Mouse (Mus musculus) embryonic facial prominence, embryonic 14.5 days (tissue): ENCODE measurements around the gene Fzr1. TPM values are rescaled to one million over a fixed set of nuclear protein-coding genes. Genes with fewer than 3 reads are reported as not detected.

Experiments used
- ATAC-seq: fragments of 200-750 bp; cut with Nextera tagmentation; 2 replicates; pipeline ENCODE4 v1.8.0; 2017; ENCODE audit warnings: low read depth, moderate number of reproducible peaks, moderate TSS enrichment
- DNase-seq: peaks from one replicate; pipeline ENCODE4 v3.0.0-alpha.2; 2015; ENCODE audit warnings: low spot score
- H3K27ac ChIP-seq: fragments of 300-500 bp; sonication (generic); replicated peaks from 2 replicates; pipeline ENCODE4 v1.5.1; 2014; ENCODE audit warnings: low read depth, mild to moderate bottlenecking, low read length, moderate library complexity
- H3K27me3 ChIP-seq: fragments of 300-500 bp; sonication (generic); replicated peaks from 2 replicates; pipeline ENCODE4 v1.6.1; 2014; ENCODE audit warnings: low read length; ENCODE audit not compliant: control insufficient read depth, insufficient read depth
- H3K36me3 ChIP-seq: fragments of 300-500 bp; sonication (generic); 2 replicates; pipeline ENCODE4 v1.6.1; 2014; ENCODE audit warnings: low read length, mixed read lengths; ENCODE audit not compliant: control insufficient read depth, insufficient read depth
- H3K4me1 ChIP-seq: fragments of 300-500 bp; sonication (generic); 2 replicates; pipeline ENCODE4 v1.6.1; 2014; ENCODE audit warnings: antibody characterized with exemption, low read length; ENCODE audit not compliant: control insufficient read depth, insufficient read depth
- H3K4me2 ChIP-seq: fragments of 300-500 bp; sonication (generic); 2 replicates; pipeline ENCODE4 v1.6.1; 2014; ENCODE audit warnings: low read depth, mild to moderate bottlenecking, low read length, moderate library complexity, mixed read lengths
- H3K4me3 ChIP-seq: fragments of 300-500 bp; sonication (generic); 2 replicates; pipeline ENCODE4 v1.5.1; 2014; ENCODE audit warnings: low read depth, mild to moderate bottlenecking, low read length
- H3K9ac ChIP-seq: fragments of 300-500 bp; sonication (generic); 2 replicates; pipeline ENCODE4 v1.6.1; 2014; ENCODE audit warnings: low read depth, mild to moderate bottlenecking, low read length, moderate library complexity, mixed read lengths
- H3K9me3 ChIP-seq: fragments of 300-500 bp; sonication (generic); 2 replicates; pipeline ENCODE4 v1.6.1; 2016; ENCODE audit warnings: low read length; ENCODE audit not compliant: control insufficient read depth
- WGBS: fragments of 180-500 bp; shearing (Covaris S2); extraction: QIAGEN DNeasy Blood & Tissue Kit; methylation state at CpG from one replicate; pipeline ENCODE4 v1.1.7; 2014; 5-methylcytosine and 5-hydroxymethylcytosine counted together
- polyA plus RNA-seq: library from polyadenylated mRNA; unstranded; fragments of >200 nt; fragmentation: Nextera tagmentation; extraction: Ambion mirVana; gene quantifications from 2 replicates; pipeline ENCODE4 v1.2.1, GENCODE M21; 2014

The Fzr1 gene
- polyA plus RNA-seq, 1 experiment from 2014 or later, result 69.5 TPM

GRCm38 (mm10) chr10:81423476-81424245 is 45.3 kb upstream of the Fzr1 start:
- H3K4me3 ChIP-seq, result peak overlapping the region; percentile 73
- peak overlapping the region; percentile 85; the same call in 1 of the 2 replicates for H3K9ac ChIP-seq
- peak overlapping the region; percentile 71 for H3K4me2 ChIP-seq
- ATAC-seq, result no peak
- H3K27me3 ChIP-seq, result peaks cover 6% of the 10 kb centered on the region
- H3K36me3 ChIP-seq, result peaks cover 22% of the 10 kb centered on the region
- H3K4me1 ChIP-seq, result peaks cover 24% of the 10 kb centered on the region
- no peaks in the 10 kb centered on the region for H3K9me3 ChIP-seq
- no peak for DNase-seq
- WGBS, result 63% methylated on average over 4 of the region's 4 CpGs
- H3K27ac ChIP-seq, result no peak overlapping the region

- Histone ChIP-seq H3K4me2 (no peak overlapping the region), H3K9me3 (no peaks in the 10 kb centered on the region), H3K27ac (no peak overlapping the region), H3K27me3 (peaks cover under 1% of the 10 kb centered on the region), H3K36me3 (peaks cover 30% of the 10 kb centered on the region), H3K4me3 (no peak overlapping the region), H3K4me1 (peaks cover 24% of the 10 kb centered on the region), H3K9ac (no peak overlapping the region)
- 85% methylated on average over 3 of the region's 3 CpGs for WGBS
- ATAC-seq (no peak), DNase-seq (no peak)
These were observed 44.4 kb upstream of the Fzr1 start for GRCm38 (mm10) chr10:81422661-81423217.

GRCm38 (mm10) chr10:81422191-81422590 is 43.9 kb upstream of the Fzr1 start:
- ATAC-seq (no peak), DNase-seq (no peak)
- Histone ChIP-seq H3K4me3 (no peak overlapping the region), H3K4me2 (no peak overlapping the region), H3K27ac (no peak overlapping the region), H3K4me1 (peaks cover 26% of the 10 kb centered on the region), H3K9ac (no peak overlapping the region), H3K27me3 (no peaks in the 10 kb centered on the region; the same call in none of the 2 replicates), H3K9me3 (no peaks in the 10 kb centered on the region), H3K36me3 (peaks cover 33% of the 10 kb centered on the region)
- 73% methylated on average over 6 of the region's 6 CpGs for WGBS

GRCm38 (mm10) chr10:81421797-81422100 is 43.4 kb upstream of the Fzr1 start:
- H3K27me3 ChIP-seq, result no peaks in the 10 kb centered on the region; the same call in none of the 2 replicates

GRCm38 (mm10) chr10:81421041-81421796 is 42.9 kb upstream of the Fzr1 start:
- H3K4me1 ChIP-seq, result peaks cover 35% of the 10 kb centered on the region
- no peak overlapping the region for H3K27ac ChIP-seq
- no peak overlapping the region for H3K9ac ChIP-seq
- no peaks in the 10 kb centered on the region for H3K9me3 ChIP-seq
- WGBS, result 73% methylated on average over 4 of the region's 4 CpGs
- no peak for ATAC-seq
- H3K27me3 ChIP-seq, result no peaks in the 10 kb centered on the region; the same call in none of the 2 replicates
- no peak overlapping the region for H3K4me2 ChIP-seq
- peaks cover 33% of the 10 kb centered on the region for H3K36me3 ChIP-seq
- no peak for DNase-seq
- H3K4me3 ChIP-seq, result no peak overlapping the region

More at GRCm38 (mm10) chr10:81421797-81422100, 43.4 kb upstream of the Fzr1 start:
- no peak overlapping the region for H3K4me2 ChIP-seq
- H3K4me1 ChIP-seq, result peaks cover 30% of the 10 kb centered on the region
- no peak overlapping the region for H3K9ac ChIP-seq
- no peak overlapping the region for H3K4me3 ChIP-seq
- ATAC-seq (no peak), DNase-seq (no peak)
- peaks cover 33% of the 10 kb centered on the region for H3K36me3 ChIP-seq
- 77% methylated on average over 3 of the region's 5 CpGs for WGBS
- H3K27ac ChIP-seq, result no peak overlapping the region
- H3K9me3 ChIP-seq, result no peaks in the 10 kb centered on the region

- no peak for ATAC-seq
- no peak overlapping the region for H3K9ac ChIP-seq
- no peak overlapping the region for H3K27ac ChIP-seq
- DNase-seq, result no peak
- H3K27me3 ChIP-seq, result no peaks in the 10 kb centered on the region; the same call in 1 of the 2 replicates
- peaks cover 38% of the 10 kb centered on the region for H3K4me1 ChIP-seq
- peaks cover 33% of the 10 kb centered on the region for H3K36me3 ChIP-seq
- H3K4me3 ChIP-seq, result no peak overlapping the region
- no peak overlapping the region for H3K4me2 ChIP-seq
- WGBS, result 90% methylated on average over 40 of the region's 40 CpGs
- no peaks in the 10 kb centered on the region for H3K9me3 ChIP-seq
These were observed 42.0 kb upstream of the Fzr1 start for GRCm38 (mm10) chr10:81420191-81420767.

- Histone ChIP-seq H3K4me2 (no peak overlapping the region), H3K4me1 (peaks cover 36% of the 10 kb centered on the region), H3K4me3 (no peak overlapping the region), H3K27ac (0 out of 2 replicates have a peak overlapping the region, but pooled peaks have one; percentile 93), H3K36me3 (peaks cover 33% of the 10 kb centered on the region), H3K27me3 (no peaks in the 10 kb centered on the region), H3K9me3 (no peaks in the 10 kb centered on the region), H3K9ac (no peak overlapping the region; the same call in 1 of the 2 replicates)
- ATAC-seq (no peak), DNase-seq (no peak)
- WGBS, result 93% methylated on average over 10 of the region's 10 CpGs
These were observed 41.0 kb upstream of the Fzr1 start for GRCm38 (mm10) chr10:81419111-81419928.
